Mouse (Mus musculus) MEL (cell line): ENCODE measurements at regions not wholly inside any gene's neighbourhood (a gene's known extent, or its start where the extent isn't known, plus 50 kb on each side); places are given as distances from the start of the nearest gene placed in this dataset.
"Not testable (repeated sequence)": the region's sequence is repeated elsewhere in the genome, so short reads cannot be mapped to it uniquely, and the experiment has no call there.

ENCODE experiments used
- DNase-seq: peaks from one replicate; pipeline ENCODE4 v3.0.0; 2011; ENCODE audit warnings: low read depth, low spot score
- H3K27ac ChIP-seq: 2 replicates; pipeline ENCODE4 v1.5.1; 2012; ENCODE audit warnings: low read depth, mild to moderate bottlenecking, control low read depth, low read length, moderate library complexity; ENCODE audit not compliant: control insufficient read depth
- H3K27me3 ChIP-seq, 2 experiments: fragments of 150-350 bp in 1 of 2; sonication (generic) in 1 of 2; 2 replicates each; pipeline ENCODE4 v1.6.1; 2012; ENCODE audit warnings: low read length in 2 of 2, mild to moderate bottlenecking in 2 of 2, improper control_type of control experiment in 1 of 2, moderate library complexity in 1 of 2; ENCODE audit not compliant: insufficient read depth in 2 of 2, control insufficient read depth in 1 of 2
- H3K36me3 ChIP-seq, 2 experiments: 2 replicates each; pipeline ENCODE4 v1.6.1; 2012 to 2014; ENCODE audit warnings: low read length in 2 of 2, improper control_type of control experiment in 1 of 2, inconsistent platforms in 1 of 2, mild to moderate bottlenecking in 1 of 2; ENCODE audit not compliant: insufficient read depth in 2 of 2, control insufficient read depth in 1 of 2
- H3K4me1 ChIP-seq, 2 experiments: fragments of 150-350 bp in 1 of 2; sonication (generic) in 1 of 2; 2 replicates each; pipeline ENCODE4 v1.6.1; 2012; ENCODE audit warnings: low read length in 2 of 2, improper control_type of control experiment in 1 of 2, mild to moderate bottlenecking in 1 of 2; ENCODE audit not compliant: insufficient read depth in 2 of 2, control insufficient read depth in 1 of 2
- H3K4me3 ChIP-seq, 2 experiments: fragments of 150-350 bp in 1 of 2; sonication (generic) in 1 of 2; 2 replicates each; pipeline ENCODE4 v1.5.1; 2012; ENCODE audit warnings: low read depth in 2 of 2, low read length in 2 of 2, mild to moderate bottlenecking in 2 of 2, moderate library complexity in 2 of 2, control low read depth in 1 of 2, improper control_type of control experiment in 1 of 2; ENCODE audit not compliant: control insufficient read depth in 1 of 2, insufficient read depth in 1 of 2
- H3K79me2 ChIP-seq: 2 replicates; pipeline ENCODE4 v1.6.1; 2012; ENCODE audit warnings: mild to moderate bottlenecking, low read length, moderate library complexity; ENCODE audit not compliant: control insufficient read depth, poor library complexity, insufficient read depth
- H3K9ac ChIP-seq: 2 replicates; pipeline ENCODE4 v1.6.1; 2012; ENCODE audit warnings: low read depth, mild to moderate bottlenecking, control low read depth, low read length, moderate library complexity; ENCODE audit not compliant: control insufficient read depth, poor library complexity, severe bottlenecking
- H3K9me3 ChIP-seq: fragments of 150-350 bp; sonication (generic); replicated peaks from 2 replicates; pipeline ENCODE4 v1.6.1; 2012; ENCODE audit warnings: mild to moderate bottlenecking, low read length, improper control_type of control experiment, moderate library complexity; ENCODE audit not compliant: insufficient read depth
- CHD1 ChIP-seq: IDR thresholded peaks from 2 replicates; pipeline ENCODE4 v1.6.1; 2012; ENCODE audit warnings: low read depth, mild to moderate bottlenecking, inconsistent platforms, low read length, improper control_type of control experiment
- CTCF ChIP-seq, 3 experiments: IDR thresholded peaks in 2 of 3; conservative IDR thresholded peaks in 1 of 3; 2 replicates each; pipeline ENCODE4 v1.5.1; 2011 to 2012; ENCODE audit warnings: low read length in 3 of 3, low read depth in 2 of 3, mild to moderate bottlenecking in 2 of 3, improper control_type of control experiment in 1 of 3, inconsistent platforms in 1 of 3, mixed read lengths in 1 of 3, moderate library complexity in 1 of 3; ENCODE audit not compliant: control insufficient read depth in 1 of 3, insufficient read depth in 1 of 3, poor library complexity in 1 of 3, severe bottlenecking in 1 of 3
- EP300 ChIP-seq, 2 experiments: IDR thresholded peaks; 2 replicates each; pipeline ENCODE4 v1.6.1; 2011; ENCODE audit warnings: improper control_type of control experiment in 2 of 2, low read length in 2 of 2, low read depth in 1 of 2, mild to moderate bottlenecking in 1 of 2
- ETS1 ChIP-seq: IDR thresholded peaks from 2 replicates; pipeline ENCODE4 v1.6.1; 2012; ENCODE audit warnings: low read depth, mild to moderate bottlenecking, inconsistent platforms, low read length, improper control_type of control experiment, moderate library complexity
- JUND ChIP-seq: IDR thresholded peaks from 2 replicates; pipeline ENCODE4 v1.6.1; 2011; ENCODE audit warnings: low read depth, mild to moderate bottlenecking, improper control_type of control experiment, low read length
- KAT2A ChIP-seq: conservative IDR thresholded peaks from 2 replicates; pipeline ENCODE4 v1.6.1; 2012; ENCODE audit warnings: low read depth, low read length, improper control_type of control experiment, inconsistent platforms
- MAFK ChIP-seq: IDR thresholded peaks from 2 replicates; pipeline ENCODE4 v1.6.1; 2011; ENCODE audit warnings: low read depth, mild to moderate bottlenecking, low read length, improper control_type of control experiment, borderline replicate concordance
- MEF2A ChIP-seq: IDR thresholded peaks from 2 replicates; pipeline ENCODE4 v1.6.1; 2014; ENCODE audit warnings: low read depth, mild to moderate bottlenecking, inconsistent platforms, low read length, improper control_type of control experiment; ENCODE audit not compliant: poor library complexity, insufficient replicate concordance, severe bottlenecking; ENCODE audit errors: extremely low read depth
- MYB ChIP-seq: IDR thresholded peaks from 2 replicates; pipeline ENCODE4 v1.6.1; 2011; ENCODE audit warnings: mild to moderate bottlenecking, low read depth, low read length, improper control_type of control experiment
- POLR2A ChIP-seq, 2 experiments: IDR thresholded peaks; 2 replicates each; pipeline ENCODE4 v1.6.1; 2011 to 2012; ENCODE audit warnings: low read length in 2 of 2, mild to moderate bottlenecking in 2 of 2, control low read depth in 1 of 2, improper control_type of control experiment in 1 of 2, low read depth in 1 of 2, moderate library complexity in 1 of 2; ENCODE audit not compliant: control insufficient read depth in 1 of 2, insufficient read depth in 1 of 2, poor library complexity in 1 of 2
- RAD21 ChIP-seq: IDR thresholded peaks from 2 replicates; pipeline ENCODE4 v1.6.1; 2011; ENCODE audit warnings: mild to moderate bottlenecking, low read depth, low read length, improper control_type of control experiment
- RCOR1 ChIP-seq: IDR thresholded peaks from 2 replicates; pipeline ENCODE4 v1.6.1; 2012; ENCODE audit warnings: low read depth, mild to moderate bottlenecking, inconsistent platforms, low read length, improper control_type of control experiment
- TAL1 ChIP-seq: IDR thresholded peaks from 2 replicates; pipeline ENCODE4 v1.6.1; 2012; ENCODE audit warnings: mild to moderate bottlenecking, inconsistent platforms, low read length, moderate library complexity, mixed read lengths
- TCF12 ChIP-seq: IDR thresholded peaks from 2 replicates; pipeline ENCODE4 v1.6.1; 2014; ENCODE audit warnings: low read depth, mild to moderate bottlenecking, inconsistent platforms, low read length, improper control_type of control experiment, moderate library complexity
- UBTF ChIP-seq: IDR thresholded peaks from 2 replicates; pipeline ENCODE4 v1.6.1; 2012; ENCODE audit warnings: low read depth, mild to moderate bottlenecking, inconsistent platforms, low read length, improper control_type of control experiment, moderate library complexity, borderline replicate concordance; ENCODE audit not compliant: insufficient read depth
- ZC3H11A ChIP-seq: IDR thresholded peaks from 2 replicates; pipeline ENCODE4 v1.6.1; 2012; ENCODE audit warnings: low read depth, mild to moderate bottlenecking, inconsistent platforms, low read length, improper control_type of control experiment

- Histone ChIP-seq H3K27ac (no peak overlapping the region), H3K4me3 (no peak overlapping the region), H3K9me3 (no peaks in the 10 kb centered on the region), H3K79me2 (no peaks in the 10 kb centered on the region), H3K4me1 (no peaks in the 10 kb centered on the region), H3K27me3 (no peaks in the 10 kb centered on the region; a peak in 2 of 4 replicates), H3K36me3 (no peaks in the 10 kb centered on the region), H3K9ac (no peak overlapping the region)
- no peak for TF ChIP-seq MYB
- no peak for TF ChIP-seq JUND
- no peak for TF ChIP-seq MAFK
- TF ChIP-seq ZC3H11A, result no peak
- no peak for TF ChIP-seq ETS1
- no peak for TF ChIP-seq CHD1
- TF ChIP-seq RCOR1, result no peak
- no peak for DNase-seq
These were observed 135.3 kb upstream of the Plxna2 start for GRCm38 (mm10) chr1:194482717-194483059.

GRCm38 (mm10) chr1:194482001-194482716 is 135.9 kb upstream of the Plxna2 start:
- no peak for TF ChIP-seq MEF2A
- no peak for TF ChIP-seq KAT2A
- no peak for TF ChIP-seq RAD21
- TF ChIP-seq CTCF (IDR thresholded peaks at IDR 0.05 in 2 of 3, conservative IDR thresholded peaks at IDR 0.05 in 1 of 3; ENCODE audit: control insufficient read depth in 1 of 3, insufficient read depth in 1 of 3, low read depth in 2 of 3, low read length in 3 of 3, poor library complexity in 1 of 3, severe bottlenecking in 1 of 3), result no peak
- no peak for TF ChIP-seq CHD1
- peak; percentile 36 for TF ChIP-seq TAL1
- no peak for TF ChIP-seq UBTF
- peak in 1 of 2 experiments; percentile 53; a peak in 2 of 4 replicates for TF ChIP-seq EP300 (IDR thresholded peaks at IDR 0.05; ENCODE audit: low read depth in 1 of 2, low read length in 2 of 2)
- TF ChIP-seq POLR2A (IDR thresholded peaks at IDR 0.05; ENCODE audit: control insufficient read depth in 1 of 2, insufficient read depth in 1 of 2, low read depth in 1 of 2, low read length in 2 of 2, poor library complexity in 1 of 2), result no peak
- TF ChIP-seq JUND, result no peak
- peak; percentile 32; the same call in 1 of the 2 replicates for TF ChIP-seq TCF12
- TF ChIP-seq, all 39 proteins: peak for 3
- Histone ChIP-seq H3K27me3 (no peaks in the 10 kb centered on the region; a peak in 2 of 4 replicates), H3K4me1 (no peaks in the 10 kb centered on the region), H3K27ac (no peak overlapping the region), H3K36me3 (no peaks in the 10 kb centered on the region), H3K9me3 (no peaks in the 10 kb centered on the region), H3K9ac (no peak overlapping the region), H3K79me2 (no peaks in the 10 kb centered on the region), H3K4me3 (no peak overlapping the region)
- DNase-seq, result peak; percentile 44

GRCm38 (mm10) chr1:194471281-194471680 is 146.7 kb upstream of the Plxna2 start:
- not testable (repeated sequence) for H3K27ac ChIP-seq, DNase-seq, H3K4me1 ChIP-seq, H3K36me3 ChIP-seq, H3K27me3 ChIP-seq, H3K9me3 ChIP-seq, H3K4me3 ChIP-seq, H3K79me2 ChIP-seq, H3K9ac ChIP-seq
